Mouse (Mus musculus): ENCODE measurements around the gene Sgf29.

GRCm38 (mm10) chr7:126696886-126697285 is 47.8 kb downstream of the Sgf29 start:
- TF ChIP-seq CTCF (IDR thresholded peaks at IDR 0.05; ENCODE audit: low read depth, low read length) (no peak), POLR2A (IDR thresholded peaks at IDR 0.05; ENCODE audit: borderline replicate concordance, low read depth, low read length) (no peak)

All from bone marrow macrophage, adult 2 months (primary cell).